In genomic region chr10:127042468-127043115, GRCm38 (mm10) we compare ENCODE assay signal across 8 mouse cellular contexts. TPM values are rescaled to one million over a fixed set of nuclear protein-coding genes. Genes with fewer than 3 reads are reported as not detected.
A peak's percentile ranks its signal among the peaks of the same experiment; 100 is the strongest.
DNase-seq lines count a peak whose midpoint lies in the region; ATAC-seq and TF ChIP-seq lines count a peak whose summit lies in the region.

No protein-coding gene starts in this region.

- no peak for TF ChIP-seq CTCF in embryonic fibroblast, embryonic 13.5 days (IDR thresholded peaks at IDR 0.05; ENCODE audit: borderline replicate concordance, insufficient read depth, low read length)

- H3K4me1 ChIP-seq in neural tube, embryonic 11.5 days (ENCODE audit: control insufficient read depth, insufficient read depth, low read length) = 0 out of 2 replicates have a peak, but pooled peaks cover 6% of the 10 kb centered on the region
- H3K4me1 ChIP-seq in embryonic fibroblast, embryonic 13.5 days (ENCODE audit: control insufficient read depth, insufficient read depth, low read length) = peaks cover 3% of the 10 kb centered on the region; the same call in 1 of the 2 replicates
- peaks cover 19% of the 10 kb centered on the region for H3K4me1 ChIP-seq in limb, embryonic 13.5 days
- H3K4me1 ChIP-seq in stomach, embryonic 15.5 days = 0 out of 2 replicates have a peak, but pooled peaks cover 6% of the 10 kb centered on the region

- no peak for ATAC-seq in neural tube, embryonic 11.5 days (ENCODE audit: insufficient read depth, low FRiP score, low TSS enrichment)
- no peak for ATAC-seq in limb, embryonic 13.5 days (ENCODE audit: low FRiP score, low read depth)
- ATAC-seq in stomach, embryonic 15.5 days (ENCODE audit: insufficient read depth, low FRiP score, low read depth) = no peak

- peak overlapping the region; percentile 100 for H3K4me2 ChIP-seq in neural tube, embryonic 11.5 days (ENCODE audit: low read depth)
- peak overlapping the region; percentile 97 for H3K4me2 ChIP-seq in limb, embryonic 13.5 days (replicated peaks)
- peak overlapping the region; percentile 97 for H3K4me2 ChIP-seq in stomach, embryonic 15.5 days

- no peaks in the 10 kb centered on the region for H3K9me3 ChIP-seq in neural tube, embryonic 11.5 days (ENCODE audit: control insufficient read depth, low read length)
- no peaks in the 10 kb centered on the region for H3K9me3 ChIP-seq in limb, embryonic 13.5 days
- H3K9me3 ChIP-seq in stomach, embryonic 15.5 days = no peaks in the 10 kb centered on the region

- DNase-seq in neural tube, embryonic 11.5 days (ENCODE audit: low spot score) = no peak
- no peak for DNase-seq in neural tube, embryonic 10.5 days (ENCODE audit: extremely low spot score, low spot score)
- DNase-seq in T-cell, adult 2 months (ENCODE audit: low spot score) = no peak
- no peak for DNase-seq in cerebellum, adult 18-20 months
- no peak for DNase-seq in frontal cortex, adult 2 months (ENCODE audit: extremely low spot score in 1 of 2, low spot score in 1 of 2)

- H3K27ac ChIP-seq in neural tube, embryonic 11.5 days (ENCODE audit: low read depth, low read length) = no peak overlapping the region
- peak overlapping the region; percentile 73 for H3K27ac ChIP-seq in embryonic fibroblast, embryonic 13.5 days (ENCODE audit: insufficient read depth, low read length)
- peak overlapping the region; percentile 69; the same call in 1 of the 2 replicates for H3K27ac ChIP-seq in limb, embryonic 13.5 days
- peak overlapping the region; percentile 88; the same call in 1 of the 2 replicates for H3K27ac ChIP-seq in stomach, embryonic 15.5 days

- WGBS in neural tube, embryonic 11.5 days = 14% methylated on average over 5 of the region's 5 CpGs
- WGBS in limb, embryonic 13.5 days = 16% methylated on average over 5 of the region's 5 CpGs
- 12% methylated on average over 5 of the region's 5 CpGs for WGBS in stomach, embryonic 15.5 days

- TF ChIP-seq POLR2A in embryonic fibroblast, embryonic 13.5 days (IDR thresholded peaks at IDR 0.05; ENCODE audit: low read depth, low read length) = no peak

- peak overlapping the region; percentile 77 for H3K4me3 ChIP-seq in neural tube, embryonic 11.5 days (ENCODE audit: low read depth, low read length)
- peak overlapping the region; percentile 84 for H3K4me3 ChIP-seq in embryonic fibroblast, embryonic 13.5 days (ENCODE audit: insufficient read depth, low read length)
- peak overlapping the region; percentile 79 for H3K4me3 ChIP-seq in limb, embryonic 13.5 days
- H3K4me3 ChIP-seq in stomach, embryonic 15.5 days (replicated peaks) = peak overlapping the region; percentile 96

- H3K27me3 ChIP-seq in neural tube, embryonic 11.5 days (ENCODE audit: control insufficient read depth, insufficient read depth, low read length) = no peaks in the 10 kb centered on the region; the same call in 1 of the 2 replicates
- peaks cover 24% of the 10 kb centered on the region for H3K27me3 ChIP-seq in limb, embryonic 13.5 days
- peaks cover 1% of the 10 kb centered on the region; the same call in 1 of the 2 replicates for H3K27me3 ChIP-seq in stomach, embryonic 15.5 days (replicated peaks)

- H3K9ac ChIP-seq in neural tube, embryonic 11.5 days (ENCODE audit: low read length) = peak overlapping the region; percentile 66
- H3K9ac ChIP-seq in limb, embryonic 13.5 days = peak overlapping the region; percentile 79
- peak overlapping the region; percentile 63 for H3K9ac ChIP-seq in stomach, embryonic 15.5 days

- peaks cover 4% of the 10 kb centered on the region for H3K36me3 ChIP-seq in neural tube, embryonic 11.5 days (ENCODE audit: control insufficient read depth, insufficient read depth, low read length)
- H3K36me3 ChIP-seq in limb, embryonic 13.5 days = peaks cover 34% of the 10 kb centered on the region
- peaks cover 9% of the 10 kb centered on the region for H3K36me3 ChIP-seq in stomach, embryonic 15.5 days

RNA-seq across cellular contexts. Expression of gene Eef1akmt3, which starts 1.3 kb away (rescaled TPM):
- 0.23 and 0.32 TPM in 2 replicates for polyA plus RNA-seq in neural tube, embryonic 11.5 days (2014; fragmentation: Nextera tagmentation; extraction: Ambion mirVana)
- 2.2 and 3.7 TPM in 2 replicates for polyA plus RNA-seq in embryonic fibroblast, embryonic 13.5 days (2011; ENCODE audit: insufficient read length, low read depth, missing spikeins)
- 1.0 and 1.1 TPM in 2 replicates for polyA plus RNA-seq in limb, embryonic 13.5 days (2015; fragmentation: Nextera tagmentation; extraction: Ambion mirVana)
- 1.1 and 1.5 TPM in 2 replicates for polyA plus RNA-seq in stomach, embryonic 15.5 days (2015; fragmentation: Nextera tagmentation; extraction: Ambion mirVana)
- 0.18 and 0.27 TPM in 2 replicates for polyA plus RNA-seq in frontal cortex, adult 2 months (2012; rRNA removed)

RNA-seq across cellular contexts. Expression of gene Mettl1, which starts 1.4 kb away (rescaled TPM):
- 42.0 and 43.6 TPM in 2 replicates for polyA plus RNA-seq in neural tube, embryonic 11.5 days (2014; fragmentation: Nextera tagmentation; extraction: Ambion mirVana)
- polyA plus RNA-seq in embryonic fibroblast, embryonic 13.5 days (2011; ENCODE audit: insufficient read length, low read depth, missing spikeins) = 21.8 and 24.3 TPM in 2 replicates
- 65.5 and 66.9 TPM in 2 replicates for polyA plus RNA-seq in limb, embryonic 13.5 days (2015; fragmentation: Nextera tagmentation; extraction: Ambion mirVana)
- polyA plus RNA-seq in stomach, embryonic 15.5 days (2015; fragmentation: Nextera tagmentation; extraction: Ambion mirVana) = 54.3 and 55.2 TPM in 2 replicates
- 13.9 and 14.0 TPM in 2 replicates for polyA plus RNA-seq in frontal cortex, adult 2 months (2012; rRNA removed)

RNA-seq across cellular contexts. Expression of gene Cyp27b1, which starts 5.5 kb away (rescaled TPM):
- 0.09 and 0.14 TPM in 2 replicates for polyA plus RNA-seq in neural tube, embryonic 11.5 days (2014; fragmentation: Nextera tagmentation; extraction: Ambion mirVana)
- polyA plus RNA-seq in embryonic fibroblast, embryonic 13.5 days (2011; ENCODE audit: insufficient read length, low read depth, missing spikeins) = not detected in 2 replicates
- 0.10 and 0.15 TPM in 2 replicates for polyA plus RNA-seq in limb, embryonic 13.5 days (2015; fragmentation: Nextera tagmentation; extraction: Ambion mirVana)
- 0.17 and 0.32 TPM in 2 replicates for polyA plus RNA-seq in stomach, embryonic 15.5 days (2015; fragmentation: Nextera tagmentation; extraction: Ambion mirVana)
- 0.70 and 1.0 TPM in 2 replicates for polyA plus RNA-seq in frontal cortex, adult 2 months (2012; rRNA removed)

RNA-seq across cellular contexts. Expression of gene Tsfm, which starts 12.0 kb away (rescaled TPM):
- polyA plus RNA-seq in neural tube, embryonic 11.5 days (2014; fragmentation: Nextera tagmentation; extraction: Ambion mirVana) = 75.3 and 79.9 TPM in 2 replicates
- polyA plus RNA-seq in embryonic fibroblast, embryonic 13.5 days (2011; ENCODE audit: insufficient read length, low read depth, missing spikeins) = 25.4 and 28.6 TPM in 2 replicates
- polyA plus RNA-seq in limb, embryonic 13.5 days (2015; fragmentation: Nextera tagmentation; extraction: Ambion mirVana) = 80.8 and 81.1 TPM in 2 replicates
- polyA plus RNA-seq in stomach, embryonic 15.5 days (2015; fragmentation: Nextera tagmentation; extraction: Ambion mirVana) = 79.9 and 85.2 TPM in 2 replicates
- 31.8 and 35.2 TPM in 2 replicates for polyA plus RNA-seq in frontal cortex, adult 2 months (2012; rRNA removed)

RNA-seq across cellular contexts. Expression of gene March9, which starts 17.4 kb away (rescaled TPM):
- polyA plus RNA-seq in neural tube, embryonic 11.5 days (2014; fragmentation: Nextera tagmentation; extraction: Ambion mirVana) = 4.3 and 4.7 TPM in 2 replicates
- polyA plus RNA-seq in embryonic fibroblast, embryonic 13.5 days (2011; ENCODE audit: insufficient read length, low read depth, missing spikeins) = 2.8 and 3.0 TPM in 2 replicates
- 1.5 and 1.8 TPM in 2 replicates for polyA plus RNA-seq in limb, embryonic 13.5 days (2015; fragmentation: Nextera tagmentation; extraction: Ambion mirVana)
- 0.79 and 1.2 TPM in 2 replicates for polyA plus RNA-seq in stomach, embryonic 15.5 days (2015; fragmentation: Nextera tagmentation; extraction: Ambion mirVana)
- 13.2 and 14.4 TPM in 2 replicates for polyA plus RNA-seq in frontal cortex, adult 2 months (2012; rRNA removed)
